Mouse (Mus musculus): ENCODE data around the gene Imp3. TPM values are rescaled to one million over a fixed set of nuclear protein-coding genes. Genes with fewer than 3 reads are reported as not detected.
"Not testable (repeated sequence)": the region's sequence is repeated elsewhere in the genome, so short reads cannot be mapped to it uniquely, and the experiment has no call there.

The Imp3 gene
- polyA plus RNA-seq, 1 experiment from 2014 or later, result 71.1 TPM

DNA sequence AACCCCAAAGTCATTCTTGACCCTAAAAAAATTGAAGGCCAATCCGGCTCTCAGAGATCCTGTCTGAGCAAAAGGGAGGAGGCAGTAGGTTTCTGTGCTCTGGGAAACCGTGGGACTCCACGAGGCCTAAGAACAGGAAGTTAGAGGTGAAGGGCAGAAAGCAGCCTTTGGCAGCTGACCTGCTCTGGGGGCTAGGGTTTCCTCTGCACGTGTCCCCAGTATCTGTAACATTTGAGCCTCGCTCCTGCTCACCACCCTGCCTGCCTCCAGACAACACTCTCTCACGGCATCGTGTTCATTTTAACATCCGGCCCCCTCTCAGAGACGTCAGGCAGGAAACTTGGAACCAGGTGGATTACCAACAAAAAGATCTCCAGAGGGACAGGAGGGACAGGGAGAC is 36.7 kb upstream of the Imp3 start:
- Histone ChIP-seq H3K4me1 (0 out of 2 replicates have a peak, but pooled peaks cover 2% of the 10 kb centered on the region), H3K27me3 (replicated peaks) (0 out of 2 replicates have a peak, but pooled peaks cover 4% of the 10 kb centered on the region), H3K9me3 (replicated peaks) (no peaks in the 10 kb centered on the region), H3K27ac (no peak overlapping the region), H3K4me2 (no peak overlapping the region), H3K9ac (no peak overlapping the region), H3K4me3 (no peak overlapping the region), H3K36me3 (no peaks in the 10 kb centered on the region)
- no peak for ATAC-seq
- WGBS (ENCODE audit: insufficient replicate concordance), result 36% methylated on average over 9 of the region's 9 CpGs

- 49% methylated on average over 8 of the region's 8 CpGs for WGBS (ENCODE audit: insufficient replicate concordance)
These were observed 36.1 kb upstream of the Imp3 start for GRCm38 (mm10) chr9:56901187-56901586.

GRCm38 (mm10) chr9:56903662-56904061 is 33.6 kb upstream of the Imp3 start:
- H3K4me2 ChIP-seq, result no peak overlapping the region
- no peak overlapping the region for H3K9ac ChIP-seq
- H3K4me3 ChIP-seq, result no peak overlapping the region
- WGBS (ENCODE audit: insufficient replicate concordance), result 44% methylated on average over 3 of the region's 3 CpGs
- no peak overlapping the region for H3K27ac ChIP-seq
- H3K9me3 ChIP-seq (replicated peaks), result no peaks in the 10 kb centered on the region
- no peaks in the 10 kb centered on the region for H3K36me3 ChIP-seq
- H3K27me3 ChIP-seq (replicated peaks), result no peaks in the 10 kb centered on the region
- ATAC-seq, result no peak
- 0 out of 2 replicates have a peak, but pooled peaks cover 2% of the 10 kb centered on the region for H3K4me1 ChIP-seq

More at GRCm38 (mm10) chr9:56901187-56901586, 36.1 kb upstream of the Imp3 start:
- no peak overlapping the region for H3K4me2 ChIP-seq
- H3K4me3 ChIP-seq, result no peak overlapping the region
- H3K4me1 ChIP-seq, result 0 out of 2 replicates have a peak, but pooled peaks cover 2% of the 10 kb centered on the region
- H3K36me3 ChIP-seq, result no peaks in the 10 kb centered on the region
- ATAC-seq, result no peak
- H3K27me3 ChIP-seq (replicated peaks), result 0 out of 2 replicates have a peak, but pooled peaks cover 4% of the 10 kb centered on the region
- H3K9ac ChIP-seq, result no peak overlapping the region
- no peaks in the 10 kb centered on the region for H3K9me3 ChIP-seq (replicated peaks)
- H3K27ac ChIP-seq, result no peak overlapping the region

- WGBS (ENCODE audit: insufficient replicate concordance), result 69% methylated on average over 9 of the region's 9 CpGs
- Histone ChIP-seq H3K4me2 (no peak overlapping the region), H3K4me3 (no peak overlapping the region), H3K27me3 (replicated peaks) (no peaks in the 10 kb centered on the region), H3K4me1 (no peaks in the 10 kb centered on the region), H3K36me3 (no peaks in the 10 kb centered on the region), H3K9me3 (replicated peaks) (no peaks in the 10 kb centered on the region), H3K9ac (no peak overlapping the region), H3K27ac (no peak overlapping the region)
- ATAC-seq, result no peak
These were observed 29.7 kb upstream of the Imp3 start for GRCm38 (mm10) chr9:56907549-56907948.

- WGBS (ENCODE audit: insufficient replicate concordance), result 40% methylated on average over 4 of the region's 4 CpGs
- not testable (repeated sequence) for H3K4me3 ChIP-seq; H3K9ac ChIP-seq; H3K4me2 ChIP-seq; H3K27me3 ChIP-seq (replicated peaks); H3K27ac ChIP-seq; H3K4me1 ChIP-seq; H3K9me3 ChIP-seq (replicated peaks); H3K36me3 ChIP-seq; ATAC-seq
These were observed 27.3 kb upstream of the Imp3 start for GRCm38 (mm10) chr9:56909991-56910390.

DNA sequence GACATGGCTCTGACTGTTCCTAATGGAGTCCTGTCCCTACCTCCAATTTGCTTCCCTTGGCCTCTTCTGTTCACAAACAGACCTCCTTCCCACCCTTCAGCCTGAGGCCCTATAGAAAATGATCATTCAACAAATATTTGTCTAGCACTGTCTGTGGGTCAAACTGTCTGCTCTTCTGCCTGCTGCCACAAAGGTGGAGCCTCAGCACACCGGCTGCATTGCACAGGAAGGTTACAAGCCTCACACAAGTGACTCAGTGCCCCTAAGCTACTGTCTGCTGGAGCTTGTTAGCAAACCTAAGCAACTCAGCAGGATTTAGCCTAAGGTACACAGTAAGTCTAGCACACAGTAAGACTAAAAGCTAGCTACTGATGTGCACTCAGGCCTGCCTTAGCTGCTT is 26.3 kb upstream of the Imp3 start:
- H3K4me1 ChIP-seq, result no peaks in the 10 kb centered on the region
- H3K27me3 ChIP-seq (replicated peaks), result no peaks in the 10 kb centered on the region
- ATAC-seq, result no peak
- H3K27ac ChIP-seq, result no peak overlapping the region
- no peaks in the 10 kb centered on the region for H3K36me3 ChIP-seq
- H3K9ac ChIP-seq, result no peak overlapping the region
- no peaks in the 10 kb centered on the region for H3K9me3 ChIP-seq (replicated peaks)
- 35% methylated on average over 1 of the region's 1 CpGs for WGBS (ENCODE audit: insufficient replicate concordance)
- no peak overlapping the region for H3K4me3 ChIP-seq
- no peak overlapping the region for H3K4me2 ChIP-seq

GRCm38 (mm10) chr9:56913991-56914390 is 23.3 kb upstream of the Imp3 start:
- Histone ChIP-seq H3K9me3 (replicated peaks) (no peaks in the 10 kb centered on the region), H3K9ac (no peak overlapping the region), H3K27me3 (replicated peaks) (no peaks in the 10 kb centered on the region), H3K36me3 (peaks cover 13% of the 10 kb centered on the region), H3K4me2 (no peak overlapping the region), H3K27ac (no peak overlapping the region), H3K4me3 (no peak overlapping the region), H3K4me1 (no peaks in the 10 kb centered on the region)
- ATAC-seq, result no peak
- 72% methylated on average over 9 of the region's 9 CpGs for WGBS (ENCODE audit: insufficient replicate concordance)

DNA sequence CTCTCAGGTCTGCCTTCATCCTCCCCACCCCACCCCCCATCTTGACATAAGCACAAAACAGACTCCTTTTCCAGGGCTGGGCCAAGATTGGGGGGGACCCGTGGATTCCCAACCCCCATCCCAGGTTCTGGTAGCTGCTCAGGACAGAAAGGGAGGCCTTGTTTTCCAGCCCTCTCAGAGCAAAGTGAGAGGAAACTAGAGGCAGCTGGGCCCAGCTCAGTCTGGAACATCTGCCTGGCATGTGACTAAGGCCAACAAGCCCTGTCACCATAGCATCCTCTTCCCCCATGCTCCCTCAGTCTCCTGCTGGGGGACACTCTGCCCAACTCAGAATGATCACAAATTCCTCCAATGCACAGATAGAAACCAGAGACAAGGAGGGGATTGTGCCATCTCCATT is 22.2 kb upstream of the Imp3 start:
- no peak for ATAC-seq
- no peak overlapping the region for H3K27ac ChIP-seq
- no peak overlapping the region for H3K9ac ChIP-seq
- WGBS (ENCODE audit: insufficient replicate concordance), result 31% methylated on average over 1 of the region's 1 CpGs
- no peak overlapping the region for H3K4me3 ChIP-seq
- H3K27me3 ChIP-seq (replicated peaks), result no peaks in the 10 kb centered on the region
- no peaks in the 10 kb centered on the region for H3K4me1 ChIP-seq
- no peak overlapping the region for H3K4me2 ChIP-seq
- no peaks in the 10 kb centered on the region for H3K9me3 ChIP-seq (replicated peaks)
- H3K36me3 ChIP-seq, result peaks cover 13% of the 10 kb centered on the region

- H3K36me3 ChIP-seq, result peaks cover 13% of the 10 kb centered on the region
- H3K4me1 ChIP-seq, result no peaks in the 10 kb centered on the region
- no peak overlapping the region for H3K4me3 ChIP-seq
- H3K9ac ChIP-seq, result no peak overlapping the region
- H3K27ac ChIP-seq, result no peak overlapping the region
- no peak overlapping the region for H3K4me2 ChIP-seq
- WGBS (ENCODE audit: insufficient replicate concordance), result 52% methylated on average over 5 of the region's 5 CpGs
- H3K9me3 ChIP-seq (replicated peaks), result no peaks in the 10 kb centered on the region
- no peak for ATAC-seq
- no peaks in the 10 kb centered on the region for H3K27me3 ChIP-seq (replicated peaks)
These were observed 21.4 kb upstream of the Imp3 start for GRCm38 (mm10) chr9:56915695-56916410.

- ATAC-seq, result no peak
- Histone ChIP-seq H3K27ac (no peak overlapping the region), H3K4me1 (no peaks in the 10 kb centered on the region), H3K4me3 (no peak overlapping the region), H3K27me3 (replicated peaks) (no peaks in the 10 kb centered on the region), H3K9me3 (replicated peaks) (no peaks in the 10 kb centered on the region), H3K9ac (no peak overlapping the region), H3K36me3 (peaks cover 25% of the 10 kb centered on the region), H3K4me2 (no peak overlapping the region)
- 77% methylated on average over 2 of the region's 2 CpGs for WGBS (ENCODE audit: insufficient replicate concordance)
These were observed 20.1 kb upstream of the Imp3 start for GRCm38 (mm10) chr9:56917131-56917530.

DNA sequence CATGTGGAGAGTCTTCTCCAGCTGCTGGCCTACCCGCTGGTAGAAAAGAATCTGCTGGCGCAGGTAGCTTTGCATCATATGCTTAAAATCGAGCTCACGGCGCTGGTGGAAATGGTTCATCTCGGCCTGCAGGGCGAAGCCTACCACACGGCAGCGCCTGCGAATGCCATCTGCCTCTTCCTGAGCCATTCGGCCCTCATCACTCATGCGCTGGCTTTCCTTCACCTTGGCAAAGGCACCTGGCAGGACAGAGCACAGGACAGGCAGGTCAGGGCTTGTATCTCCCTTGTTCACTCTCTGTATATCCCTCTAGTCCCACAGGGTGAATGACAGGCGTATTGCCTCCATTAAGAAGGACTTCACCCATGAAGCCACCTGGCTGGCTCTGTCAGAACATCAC is 18.8 kb upstream of the Imp3 start:
- no peak for ATAC-seq
- H3K36me3 ChIP-seq, result peaks cover 28% of the 10 kb centered on the region
- WGBS (ENCODE audit: insufficient replicate concordance), result 85% methylated on average over 13 of the region's 13 CpGs
- H3K4me1 ChIP-seq, result no peaks in the 10 kb centered on the region
- no peak overlapping the region for H3K27ac ChIP-seq
- no peak overlapping the region for H3K4me2 ChIP-seq
- H3K9ac ChIP-seq, result no peak overlapping the region
- no peaks in the 10 kb centered on the region for H3K27me3 ChIP-seq (replicated peaks)
- no peak overlapping the region for H3K4me3 ChIP-seq
- H3K9me3 ChIP-seq (replicated peaks), result no peaks in the 10 kb centered on the region

- Histone ChIP-seq H3K4me2 (no peak overlapping the region), H3K27ac (no peak overlapping the region), H3K4me3 (no peak overlapping the region), H3K27me3 (replicated peaks) (0 out of 2 replicates have a peak, but pooled peaks cover 11% of the 10 kb centered on the region), H3K9me3 (replicated peaks) (no peaks in the 10 kb centered on the region), H3K9ac (no peak overlapping the region), H3K36me3 (peaks cover 23% of the 10 kb centered on the region), H3K4me1 (peaks cover 35% of the 10 kb centered on the region)
- WGBS (ENCODE audit: insufficient replicate concordance), result 81% methylated on average over 4 of the region's 4 CpGs
- no peak for ATAC-seq
These were observed 14.5 kb upstream of the Imp3 start for GRCm38 (mm10) chr9:56922746-56923145.

Data from liver, embryonic 12.5 days (tissue).